Mouse (Mus musculus): ENCODE measurements around the gene AI854703. TPM values are rescaled to one million over a fixed set of nuclear protein-coding genes. Genes with fewer than 3 reads are reported as not detected.

AI854703 gene
- 1 to 10 TPM in 1 of 2 experiments, under 1 TPM in 1; 0.92 to 1.3 TPM for total RNA-seq (2023)

GRCm38 (mm10) chr6:48626464-48626863 lies at the start of gene AI854703:
TSS of gene AI854703 (plus strand) at chr6:48626764.

GRCm38 (mm10) chr6:48589194-48589750 lies 37.3 kb upstream of the AI854703 start, which contains the start of gene Gm45021:
TSS of gene Gm45021 (plus strand) at chr6:48589610.

GRCm38 (mm10) chr6:48593158-48594042 lies 33.2 kb upstream of the AI854703 start, which contains the start of the genes Repin1 and Gm44965:
TSS of gene Repin1 (plus strand) at chr6:48593883.
TSS of gene Gm44965 (plus strand) at chr6:48593941.

GRCm38 (mm10) chr6:48601271-48602079 lies 25.1 kb upstream of the AI854703 start, which contains the start of gene Zfp775:
TSS of gene Zfp775 (plus strand) at chr6:48602063.

GRCm38 (mm10) chr6:48646995-48647394 lies 20.4 kb downstream of the AI854703 start, which contains the start of gene Gimap8:
TSS of gene Gimap8 (plus strand) at chr6:48647234.

GRCm38 (mm10) chr6:48675931-48676859 lies 49.6 kb downstream of the AI854703 start, which contains the start of gene Gimap9:
TSS of gene Gimap9 (plus strand) at chr6:48676129.

Other genes starting within 250 kb of the AI854703 start
- 10 to 100 TPM; 44.5 to 51.8 TPM for gene Krba1, start 231.2 kb upstream of the AI854703 start, total RNA-seq (2023)
- gene Zfp467, start 180.9 kb upstream of the AI854703 start, total RNA-seq (2023): 10 to 100 TPM in 1 of 2 experiments, 1 to 10 TPM in 1; 5.2 to 10.3 TPM
- under 1 TPM; 0.50 TPM for gene Sspo, start 178.5 kb upstream of the AI854703 start, total RNA-seq (2023)
- 1 to 10 TPM in 1 of 2 experiments, under 1 TPM in 1; 0.92 to 1.3 TPM for gene Atp6v0e2, start 89.1 kb upstream of the AI854703 start, total RNA-seq (2023)
- 10 to 100 TPM; 47.2 to 48.8 TPM for gene Lrrc61, start 72.0 kb upstream of the AI854703 start, total RNA-seq (2023)
- gene Rarres2, start 54.0 kb upstream of the AI854703 start, total RNA-seq (2023): not detected
- gene Gm45021, start 37.2 kb upstream of the AI854703 start, total RNA-seq (2023): not detected
- 1 to 10 TPM; 2.0 to 2.4 TPM for gene Repin1, start 32.9 kb upstream of the AI854703 start, total RNA-seq (2023)
- 1 to 10 TPM in 1 of 2 experiments, not detected in 1; 2.6 TPM for gene Gm44965, start 32.8 kb upstream of the AI854703 start, total RNA-seq (2023)
- 1 to 10 TPM; 4.7 to 5.6 TPM for gene Zfp775, start 24.7 kb upstream of the AI854703 start, total RNA-seq (2023)
- gene Gimap8, start 20.5 kb downstream of the AI854703 start, total RNA-seq (2023): 100 to 1,000 TPM; 131 to 163 TPM
- 100 to 1,000 TPM; 123 to 132 TPM for gene Gimap9, start 49.4 kb downstream of the AI854703 start, total RNA-seq (2023)
- gene Gimap4, start 57.8 kb downstream of the AI854703 start, total RNA-seq (2023): 100 to 1,000 TPM; 291 to 421 TPM
- gene Gimap6, start 81.5 kb downstream of the AI854703 start, total RNA-seq (2023): 1,000 to 10,000 TPM; 1,277 to 1,347 TPM
- 10 to 100 TPM; 10.8 to 18.8 TPM for gene Gm28053, start 91.8 kb downstream of the AI854703 start, total RNA-seq (2023)
- gene Gimap7, start 91.9 kb downstream of the AI854703 start, total RNA-seq (2023): 10 to 100 TPM; 40.2 to 63.2 TPM
- 100 to 1,000 TPM; 142 to 153 TPM for gene Gimap1, start 112.3 kb downstream of the AI854703 start, total RNA-seq (2023)
- 100 to 1,000 TPM; 137 to 160 TPM for gene Gimap5, start 119.4 kb downstream of the AI854703 start, total RNA-seq (2023)
- 100 to 1,000 TPM; 434 to 577 TPM for gene Gimap3, start 144.1 kb downstream of the AI854703 start, total RNA-seq (2023)
- 1 to 10 TPM; 3.5 to 8.8 TPM for gene Tmem176a, start 214.2 kb downstream of the AI854703 start, total RNA-seq (2023)
- 10 to 100 TPM in 1 of 2 experiments, 1 to 10 TPM in 1; 8.7 to 10.5 TPM for gene Tmem176b, start 214.7 kb downstream of the AI854703 start, total RNA-seq (2023)
- not detected for gene Aoc1, start 246.1 kb downstream of the AI854703 start, total RNA-seq (2023)

Measured in T-cell, adult 66 days (primary cell).